Mouse (Mus musculus) heart, embryonic 15.5 days (tissue): ENCODE measurements around the gene Yrdc. TPM values are rescaled to one million over a fixed set of nuclear protein-coding genes. Genes with fewer than 3 reads are reported as not detected.
A peak's percentile ranks its signal among the peaks of the same experiment; 100 is the strongest.

ENCODE experiments used
- ATAC-seq: fragments of 200-750 bp; cut with Nextera tagmentation; replicated peaks from 2 replicates; pipeline ENCODE4 v1.8.0; 2017; ENCODE audit warnings: low read depth, moderate TSS enrichment; ENCODE audit not compliant: insufficient number of reproducible peaks, insufficient read depth, low FRiP score
- H3K27ac ChIP-seq: fragments of 300-500 bp; sonication (generic); 2 replicates; pipeline ENCODE4 v1.5.1; 2015; ENCODE audit warnings: mild to moderate bottlenecking, inconsistent platforms
- H3K27me3 ChIP-seq: fragments of 300-500 bp; sonication (generic); 2 replicates; pipeline ENCODE4 v1.6.1; 2015; ENCODE audit warnings: inconsistent platforms
- H3K36me3 ChIP-seq: fragments of 300-500 bp; sonication (generic); 2 replicates; pipeline ENCODE4 v1.6.1; 2015; ENCODE audit warnings: mild to moderate bottlenecking, inconsistent platforms
- H3K4me1 ChIP-seq: fragments of 300-500 bp; sonication (generic); replicated peaks from 2 replicates; pipeline ENCODE4 v1.6.1; 2015; ENCODE audit warnings: inconsistent platforms
- H3K4me2 ChIP-seq: fragments of 300-500 bp; sonication (generic); 2 replicates; pipeline ENCODE4 v1.6.1; 2015; ENCODE audit warnings: inconsistent platforms, mild to moderate bottlenecking, moderate library complexity
- H3K4me3 ChIP-seq: fragments of 300-500 bp; sonication (generic); 2 replicates; pipeline ENCODE4 v1.5.1; 2015; ENCODE audit warnings: mild to moderate bottlenecking, inconsistent platforms
- H3K9ac ChIP-seq: fragments of 300-500 bp; sonication (generic); 2 replicates; pipeline ENCODE4 v1.6.1; 2015; ENCODE audit warnings: mild to moderate bottlenecking, inconsistent platforms
- H3K9me3 ChIP-seq: fragments of 300-500 bp; sonication (generic); replicated peaks from 2 replicates; pipeline ENCODE4 v1.6.1; 2016; ENCODE audit warnings: inconsistent platforms
- WGBS: fragments of 180-500 bp; shearing (Covaris S2); methylation state at CpG from one replicate; pipeline ENCODE4 v1.1.7; 2015; ENCODE audit warnings: mixed read lengths; 5-methylcytosine and 5-hydroxymethylcytosine counted together
- polyA plus RNA-seq: library from polyadenylated mRNA; unstranded; fragments of >200 nt; fragmentation: Nextera tagmentation; extraction: Ambion mirVana; gene quantifications from 2 replicates; pipeline ENCODE4 v1.2.1, GENCODE M21; 2015

Yrdc gene
- polyA plus RNA-seq, 1 experiment from 2014 or later: 20.4 TPM

GRCm38 (mm10) chr4:124818832-124819231, 31.6 kb upstream of the Yrdc start:
- Histone ChIP-seq H3K4me3 (no peak overlapping the region), H3K4me1 (peaks cover 12% of the 10 kb centered on the region), H3K27me3 (no peaks in the 10 kb centered on the region), H3K36me3 (peaks cover 19% of the 10 kb centered on the region; the same call in 1 of the 2 replicates), H3K9me3 (no peaks in the 10 kb centered on the region), H3K27ac (no peak overlapping the region), H3K4me2 (no peak overlapping the region), H3K9ac (no peak overlapping the region)
- ATAC-seq: no peak
- WGBS: 93% methylated on average over 4 of the region's 4 CpGs

GRCm38 (mm10) chr4:124824967-124825366, 25.5 kb upstream of the Yrdc start:
- 90% methylated on average over 6 of the region's 6 CpGs for WGBS

GRCm38 (mm10) chr4:124825371-124825965, 25.0 kb upstream of the Yrdc start:
- no peak overlapping the region for H3K9ac ChIP-seq
- H3K4me3 ChIP-seq: no peak overlapping the region
- H3K4me1 ChIP-seq: no peaks in the 10 kb centered on the region
- H3K4me2 ChIP-seq: no peak overlapping the region
- peaks cover 35% of the 10 kb centered on the region for H3K36me3 ChIP-seq
- H3K27me3 ChIP-seq: no peaks in the 10 kb centered on the region
- no peak for ATAC-seq
- 95% methylated on average over 21 of the region's 21 CpGs for WGBS
- H3K9me3 ChIP-seq: no peaks in the 10 kb centered on the region
- H3K27ac ChIP-seq: no peak overlapping the region

More at GRCm38 (mm10) chr4:124824967-124825366, 25.5 kb upstream of the Yrdc start:
- H3K4me1 ChIP-seq: no peaks in the 10 kb centered on the region
- H3K9me3 ChIP-seq: no peaks in the 10 kb centered on the region
- no peaks in the 10 kb centered on the region for H3K27me3 ChIP-seq
- no peak overlapping the region for H3K27ac ChIP-seq
- peaks cover 35% of the 10 kb centered on the region for H3K36me3 ChIP-seq
- H3K4me2 ChIP-seq: no peak overlapping the region
- no peak overlapping the region for H3K9ac ChIP-seq
- H3K4me3 ChIP-seq: no peak overlapping the region
- no peak for ATAC-seq

GRCm38 (mm10) chr4:124829671-124830070, 20.8 kb upstream of the Yrdc start:
- Histone ChIP-seq H3K4me3 (no peak overlapping the region), H3K4me2 (no peak overlapping the region), H3K4me1 (no peaks in the 10 kb centered on the region), H3K9ac (no peak overlapping the region), H3K27ac (no peak overlapping the region), H3K27me3 (no peaks in the 10 kb centered on the region), H3K9me3 (no peaks in the 10 kb centered on the region), H3K36me3 (peaks cover 21% of the 10 kb centered on the region)
- WGBS: 63% methylated on average over 5 of the region's 5 CpGs
- ATAC-seq: no peak

GRCm38 (mm10) chr4:124832796-124833195, 17.7 kb upstream of the Yrdc start:
- Histone ChIP-seq H3K4me3 (no peak overlapping the region), H3K4me2 (no peak overlapping the region), H3K36me3 (peaks cover 16% of the 10 kb centered on the region; the same call in 1 of the 2 replicates), H3K27ac (no peak overlapping the region), H3K27me3 (no peaks in the 10 kb centered on the region), H3K9ac (no peak overlapping the region), H3K9me3 (no peaks in the 10 kb centered on the region), H3K4me1 (no peaks in the 10 kb centered on the region)
- ATAC-seq: no peak
- 92% methylated on average over 10 of the region's 10 CpGs for WGBS

- H3K4me1 ChIP-seq: no peaks in the 10 kb centered on the region
- H3K4me3 ChIP-seq: no peak overlapping the region
- no peak overlapping the region for H3K9ac ChIP-seq
- no peak overlapping the region for H3K4me2 ChIP-seq
- 73% methylated on average over 14 of the region's 14 CpGs for WGBS
- H3K36me3 ChIP-seq: peaks cover 40% of the 10 kb centered on the region
- ATAC-seq: no peak
- H3K27ac ChIP-seq: no peak overlapping the region
- no peaks in the 10 kb centered on the region for H3K27me3 ChIP-seq
- H3K9me3 ChIP-seq: no peaks in the 10 kb centered on the region
Measured at GRCm38 (mm10) chr4:124838035-124838700, 12.3 kb upstream of the Yrdc start.

GRCm38 (mm10) chr4:124840998-124841397, 9.5 kb upstream of the Yrdc start:
- H3K4me1 ChIP-seq: no peaks in the 10 kb centered on the region
- 95% methylated on average over 1 of the region's 1 CpGs for WGBS
- H3K36me3 ChIP-seq: peaks cover 40% of the 10 kb centered on the region
- H3K9me3 ChIP-seq: no peaks in the 10 kb centered on the region
- H3K9ac ChIP-seq: no peak overlapping the region
- no peak for ATAC-seq
- no peak overlapping the region for H3K4me3 ChIP-seq
- no peaks in the 10 kb centered on the region for H3K27me3 ChIP-seq
- H3K4me2 ChIP-seq: no peak overlapping the region
- no peak overlapping the region for H3K27ac ChIP-seq

- Histone ChIP-seq H3K4me2 (no peak overlapping the region), H3K9ac (no peak overlapping the region), H3K4me1 (peaks cover 2% of the 10 kb centered on the region; the same call in 1 of the 2 replicates), H3K27ac (no peak overlapping the region), H3K36me3 (peaks cover 27% of the 10 kb centered on the region), H3K4me3 (no peak overlapping the region), H3K27me3 (no peaks in the 10 kb centered on the region), H3K9me3 (no peaks in the 10 kb centered on the region)
- no peak for ATAC-seq
- WGBS: 47% methylated on average over 11 of the region's 11 CpGs
Measured at GRCm38 (mm10) chr4:124843493-124843892, 7.0 kb upstream of the Yrdc start.

GRCm38 (mm10) chr4:124847573-124847972, 2.9 kb upstream of the Yrdc start:
- Histone ChIP-seq H3K36me3 (peaks cover 6% of the 10 kb centered on the region; the same call in 1 of the 2 replicates), H3K27me3 (no peaks in the 10 kb centered on the region), H3K4me3 (no peak overlapping the region), H3K4me1 (peaks cover 22% of the 10 kb centered on the region), H3K9ac (no peak overlapping the region), H3K27ac (no peak overlapping the region), H3K4me2 (no peak overlapping the region), H3K9me3 (no peaks in the 10 kb centered on the region)
- 9% methylated on average over 8 of the region's 8 CpGs for WGBS
- ATAC-seq: no peak

GRCm38 (mm10) chr4:124849631-124850260, 733 bp upstream of the Yrdc start:
- H3K27me3 ChIP-seq: no peaks in the 10 kb centered on the region
- ATAC-seq: peak; percentile 15; the same call in 1 of the 2 replicates
- peaks cover 24% of the 10 kb centered on the region for H3K4me1 ChIP-seq
- H3K9ac ChIP-seq: peak overlapping the region; percentile 83
- no peaks in the 10 kb centered on the region for H3K9me3 ChIP-seq
- 2% methylated on average over 24 of the region's 24 CpGs for WGBS
- H3K27ac ChIP-seq: peak overlapping the region; percentile 89
- peak overlapping the region; percentile 80 for H3K4me3 ChIP-seq
- H3K4me2 ChIP-seq: peak overlapping the region; percentile 82
- peaks cover 10% of the 10 kb centered on the region; the same call in 1 of the 2 replicates for H3K36me3 ChIP-seq

- Histone ChIP-seq H3K9me3 (no peaks in the 10 kb centered on the region), H3K9ac (peak within 1 kb of the TSS; percentile 83), H3K4me2 (peak within 1 kb of the TSS; percentile 82), H3K27ac (peak within 1 kb of the TSS; percentile 89), H3K36me3 (peaks cover 19% of the 10 kb centered on the region; the same call in 1 of the 2 replicates), H3K4me1 (peaks cover 24% of the 10 kb centered on the region), H3K27me3 (no peaks in the 10 kb centered on the region), H3K4me3 (peak within 1 kb of the TSS; percentile 80)
- under 1% methylated on average over 74 of the region's 75 CpGs for WGBS
- ATAC-seq: peak; percentile 66
Measured at GRCm38 (mm10) chr4:124850933-124851658, 617 bp downstream of the Yrdc start, which contains the start of gene 1110065P20Rik. Gene 1110065P20Rik (minus strand): TSS chr4:124851196.
